Mouse (Mus musculus) liver, embryonic 13.5 days (tissue): ENCODE measurements at regions not wholly inside any gene's neighbourhood (a gene's known extent, or its start where the extent isn't known, plus 50 kb on each side); places are given as distances from the start of the nearest gene placed in this dataset.

Experiments used
- ATAC-seq: fragments of 200-750 bp; cut with Nextera tagmentation; 2 replicates; pipeline ENCODE4 v1.8.0; 2017; ENCODE audit warnings: low read depth, mild to moderate bottlenecking, moderate number of reproducible peaks, moderate library complexity
- DNase-seq: peaks from one replicate; pipeline ENCODE4 v3.0.0; 2022
- H3K27ac ChIP-seq: fragments of 300-500 bp; sonication (generic); 2 replicates; pipeline ENCODE4 v1.5.1; 2015; ENCODE audit warnings: moderate library complexity, mild to moderate bottlenecking, inconsistent platforms
- H3K27me3 ChIP-seq: fragments of 300-500 bp; sonication (generic); 2 replicates; pipeline ENCODE4 v1.6.1; 2015; ENCODE audit warnings: mild to moderate bottlenecking, inconsistent platforms
- H3K36me3 ChIP-seq: fragments of 300-500 bp; sonication (generic); 2 replicates; pipeline ENCODE4 v1.6.1; 2015; ENCODE audit warnings: mild to moderate bottlenecking, inconsistent platforms
- H3K4me1 ChIP-seq: fragments of 300-500 bp; sonication (generic); replicated peaks from 2 replicates; pipeline ENCODE4 v1.6.1; 2015; ENCODE audit warnings: inconsistent platforms
- H3K4me2 ChIP-seq: fragments of 300-500 bp; sonication (generic); 2 replicates; pipeline ENCODE4 v1.6.1; 2015; ENCODE audit warnings: inconsistent platforms, mild to moderate bottlenecking, moderate library complexity
- H3K4me3 ChIP-seq: fragments of 300-500 bp; sonication (generic); replicated peaks from 2 replicates; pipeline ENCODE4 v1.5.1; 2015; ENCODE audit warnings: mild to moderate bottlenecking, inconsistent platforms
- H3K9ac ChIP-seq: fragments of 300-500 bp; sonication (generic); 2 replicates; pipeline ENCODE4 v1.6.1; 2015; ENCODE audit warnings: mild to moderate bottlenecking, inconsistent platforms
- H3K9me3 ChIP-seq: fragments of 300-500 bp; sonication (generic); replicated peaks from 2 replicates; pipeline ENCODE4 v1.6.1; 2016; ENCODE audit warnings: inconsistent platforms
- WGBS: fragments of 180-500 bp; shearing (Covaris S2); methylation state at CpG from one replicate; pipeline ENCODE4 v1.1.7; 2015; ENCODE audit not compliant: insufficient replicate concordance; 5-methylcytosine and 5-hydroxymethylcytosine counted together

DNA sequence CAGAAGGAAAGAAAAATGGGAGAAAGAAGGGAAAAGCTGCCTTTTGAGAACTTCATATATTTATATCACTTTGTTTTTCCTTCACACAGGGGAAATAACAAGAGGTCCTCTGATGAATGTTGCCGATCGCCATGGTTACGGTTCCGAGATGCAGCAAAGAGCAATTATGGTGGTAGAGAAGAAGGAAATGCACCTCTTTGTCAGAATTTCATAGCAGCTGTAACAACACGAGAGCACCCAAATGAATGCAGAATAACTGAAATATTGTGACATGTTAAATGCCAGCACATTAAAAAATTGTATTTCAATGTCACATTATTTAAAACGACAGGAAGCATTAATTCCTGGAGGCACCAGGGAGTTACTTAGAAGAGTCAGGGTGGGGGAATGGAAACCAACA lies 279.4 kb downstream of the Mctp2 start:
- DNase-seq, result no peak
- no peak for ATAC-seq
- no peaks in the 10 kb centered on the region for H3K36me3 ChIP-seq
- H3K4me3 ChIP-seq, result no peak overlapping the region
- H3K4me1 ChIP-seq, result no peaks in the 10 kb centered on the region
- WGBS, result 78% methylated on average over 6 of the region's 6 CpGs
- H3K27me3 ChIP-seq, result no peaks in the 10 kb centered on the region
- no peak overlapping the region for H3K27ac ChIP-seq
- H3K4me2 ChIP-seq, result no peak overlapping the region
- H3K9me3 ChIP-seq, result no peaks in the 10 kb centered on the region
- no peak overlapping the region for H3K9ac ChIP-seq

DNA sequence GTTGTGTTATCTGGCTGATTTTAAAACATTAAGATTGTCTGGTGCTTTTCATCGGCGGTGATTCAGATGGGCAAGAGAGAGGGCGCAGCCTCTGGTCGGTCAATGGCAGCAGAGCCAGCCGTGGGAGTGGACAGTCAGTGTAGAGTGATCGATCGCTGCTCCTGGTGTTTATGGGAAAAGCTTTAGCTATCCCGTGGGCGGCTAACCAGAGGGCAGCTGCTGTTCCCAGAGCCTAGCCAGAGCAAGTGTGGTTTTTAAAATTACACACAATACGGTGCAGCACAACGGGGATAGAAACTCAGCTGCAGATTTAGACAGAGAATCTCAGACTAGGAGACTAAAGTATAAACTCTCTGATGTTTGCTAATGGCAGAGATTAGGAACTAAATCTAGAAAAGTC lies 297.3 kb downstream of the Mctp2 start:
- WGBS, result 80% methylated on average over 11 of the region's 11 CpGs
- Histone ChIP-seq H3K9me3 (0 out of 2 replicates have a peak, but pooled peaks cover 3% of the 10 kb centered on the region), H3K27me3 (no peaks in the 10 kb centered on the region), H3K27ac (no peak overlapping the region), H3K4me1 (no peaks in the 10 kb centered on the region), H3K9ac (no peak overlapping the region), H3K4me3 (no peak overlapping the region), H3K36me3 (no peaks in the 10 kb centered on the region), H3K4me2 (no peak overlapping the region)
- DNase-seq (no peak), ATAC-seq (no peak)

DNA sequence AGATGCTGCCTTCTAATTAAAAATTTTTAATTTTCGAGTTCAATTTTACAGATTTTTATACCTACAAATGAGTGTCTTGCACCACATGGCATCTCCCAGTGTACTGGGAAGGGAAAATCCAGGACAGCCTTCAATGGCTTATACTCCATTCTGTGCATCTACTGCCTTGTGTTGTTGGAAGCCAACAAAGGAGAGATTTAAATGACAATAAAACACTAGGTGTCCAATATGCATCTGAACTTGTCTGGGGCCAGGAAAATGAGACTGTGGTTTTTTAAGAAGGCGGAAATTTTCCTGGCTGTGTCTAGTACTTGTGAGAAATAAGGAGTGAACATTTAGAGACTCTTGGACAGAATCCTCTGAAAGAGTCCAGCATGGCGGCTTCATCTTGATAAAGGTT lies 302.1 kb downstream of the Mctp2 start:
- no peak overlapping the region for H3K4me2 ChIP-seq
- H3K27ac ChIP-seq, result no peak overlapping the region
- no peak for DNase-seq
- H3K27me3 ChIP-seq, result no peaks in the 10 kb centered on the region
- H3K9ac ChIP-seq, result no peak overlapping the region
- H3K4me1 ChIP-seq, result no peaks in the 10 kb centered on the region
- no peak for ATAC-seq
- H3K36me3 ChIP-seq, result no peaks in the 10 kb centered on the region
- WGBS, result 50% methylated on average over 3 of the region's 3 CpGs
- 0 out of 2 replicates have a peak, but pooled peaks cover 3% of the 10 kb centered on the region for H3K9me3 ChIP-seq
- H3K4me3 ChIP-seq, result no peak overlapping the region

DNA sequence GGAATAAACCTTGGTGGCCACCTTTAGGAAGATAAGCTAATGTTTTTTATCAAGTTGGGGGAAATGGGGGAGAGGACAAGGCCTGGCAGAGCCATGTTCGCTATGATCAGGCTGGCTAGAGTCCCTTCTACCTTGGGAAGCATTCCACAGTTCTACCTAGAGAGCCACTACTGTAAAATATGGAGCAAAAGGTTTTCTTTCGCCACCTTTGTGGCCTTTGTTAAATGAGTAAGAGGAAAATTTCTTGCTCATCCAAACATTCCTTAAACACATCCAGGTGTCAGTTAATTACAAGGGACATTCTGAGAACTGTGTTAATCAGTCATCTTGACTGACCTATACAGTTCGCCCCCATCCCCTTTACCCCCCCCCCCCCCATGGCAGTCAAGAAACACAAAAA lies 313.9 kb downstream of the Mctp2 start:
- H3K9me3 ChIP-seq, result no peaks in the 10 kb centered on the region
- H3K4me1 ChIP-seq, result no peaks in the 10 kb centered on the region
- no peak for DNase-seq
- no peaks in the 10 kb centered on the region for H3K36me3 ChIP-seq
- no peak overlapping the region for H3K4me3 ChIP-seq
- 55% methylated on average over 3 of the region's 3 CpGs for WGBS
- H3K4me2 ChIP-seq, result no peak overlapping the region
- H3K27ac ChIP-seq, result no peak overlapping the region
- no peaks in the 10 kb centered on the region for H3K27me3 ChIP-seq
- ATAC-seq, result no peak
- no peak overlapping the region for H3K9ac ChIP-seq

DNA sequence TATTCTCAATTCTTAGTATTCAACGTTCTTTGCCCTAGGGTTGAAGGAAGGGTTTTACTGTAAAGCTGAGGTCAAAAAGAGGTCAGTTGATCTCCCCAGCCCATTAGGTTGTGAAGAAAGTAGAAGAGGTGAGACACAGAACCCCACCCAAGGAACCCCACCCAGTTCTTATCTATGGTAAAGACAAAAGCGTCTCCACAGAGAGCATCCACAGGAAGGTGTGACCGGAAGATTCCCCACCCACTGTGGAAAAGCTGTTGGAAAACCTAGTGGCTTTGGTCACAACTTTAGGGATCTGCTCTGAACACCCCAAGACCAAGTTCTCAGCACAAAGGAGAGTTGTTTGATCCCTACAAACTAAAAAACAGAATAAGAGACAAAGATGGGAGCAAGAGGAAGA lies 314.6 kb downstream of the Mctp2 start:
- Histone ChIP-seq H3K27ac (no peak overlapping the region), H3K4me1 (no peaks in the 10 kb centered on the region), H3K27me3 (no peaks in the 10 kb centered on the region), H3K9ac (no peak overlapping the region), H3K36me3 (no peaks in the 10 kb centered on the region), H3K9me3 (no peaks in the 10 kb centered on the region), H3K4me3 (no peak overlapping the region), H3K4me2 (no peak overlapping the region)
- no peak for ATAC-seq
- no peak for DNase-seq
- 53% methylated on average over 3 of the region's 3 CpGs for WGBS

DNA sequence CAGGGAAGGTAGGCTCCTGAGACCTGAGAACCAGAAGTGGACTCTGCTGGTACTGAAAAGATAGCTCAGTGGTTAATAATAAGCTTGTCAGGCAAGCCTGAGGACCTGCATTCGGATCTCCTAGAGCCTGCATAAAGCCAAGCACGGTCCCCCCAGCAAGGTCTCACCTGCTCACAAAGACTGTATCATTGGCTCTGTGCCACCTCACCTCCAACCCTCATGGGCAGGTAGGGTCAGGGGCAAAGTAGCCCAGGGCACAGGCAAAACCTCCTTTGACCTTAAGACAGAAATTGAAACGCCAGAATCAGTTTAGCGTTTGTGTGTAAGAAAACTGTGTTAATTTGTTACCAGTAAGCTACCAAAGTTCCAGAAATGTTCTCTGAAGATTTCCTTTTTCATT lies 315.2 kb downstream of the Mctp2 start:
- H3K27ac ChIP-seq, result no peak overlapping the region
- H3K4me1 ChIP-seq, result no peaks in the 10 kb centered on the region
- H3K4me3 ChIP-seq, result no peak overlapping the region
- H3K27me3 ChIP-seq, result no peaks in the 10 kb centered on the region
- no peaks in the 10 kb centered on the region for H3K36me3 ChIP-seq
- WGBS, result 64% methylated on average over 4 of the region's 4 CpGs
- DNase-seq (no peak), ATAC-seq (no peak)
- H3K9ac ChIP-seq, result no peak overlapping the region
- H3K4me2 ChIP-seq, result no peak overlapping the region
- no peaks in the 10 kb centered on the region for H3K9me3 ChIP-seq

DNA sequence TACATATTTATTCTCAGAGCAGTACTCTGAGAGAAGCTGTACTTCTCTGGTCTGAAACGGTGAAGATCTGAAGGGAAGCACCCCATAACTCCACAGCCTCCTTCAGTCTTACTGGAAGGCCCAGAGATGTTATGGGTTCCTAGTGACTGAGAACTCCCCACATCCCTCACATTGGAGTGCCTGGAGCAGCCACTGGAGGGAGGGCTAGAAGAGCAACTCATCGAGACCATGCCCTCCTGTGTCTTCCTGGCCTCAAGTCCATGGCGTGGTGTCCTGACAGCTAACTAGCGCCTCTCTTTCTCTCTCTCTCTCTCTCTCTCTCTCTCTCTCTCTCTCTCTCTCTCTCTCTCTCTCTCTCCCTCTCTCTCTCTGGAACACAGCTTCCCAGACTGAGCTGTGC lies 340.4 kb downstream of the Mctp2 start:
- Histone ChIP-seq H3K9ac (no peak overlapping the region), H3K27ac (no peak overlapping the region), H3K4me3 (no peak overlapping the region), H3K27me3 (no peaks in the 10 kb centered on the region), H3K4me2 (no peak overlapping the region), H3K4me1 (no peaks in the 10 kb centered on the region), H3K9me3 (no peaks in the 10 kb centered on the region), H3K36me3 (no peaks in the 10 kb centered on the region)
- no peak for DNase-seq
- no peak for ATAC-seq
- WGBS, result 55% methylated on average over 4 of the region's 4 CpGs

DNA sequence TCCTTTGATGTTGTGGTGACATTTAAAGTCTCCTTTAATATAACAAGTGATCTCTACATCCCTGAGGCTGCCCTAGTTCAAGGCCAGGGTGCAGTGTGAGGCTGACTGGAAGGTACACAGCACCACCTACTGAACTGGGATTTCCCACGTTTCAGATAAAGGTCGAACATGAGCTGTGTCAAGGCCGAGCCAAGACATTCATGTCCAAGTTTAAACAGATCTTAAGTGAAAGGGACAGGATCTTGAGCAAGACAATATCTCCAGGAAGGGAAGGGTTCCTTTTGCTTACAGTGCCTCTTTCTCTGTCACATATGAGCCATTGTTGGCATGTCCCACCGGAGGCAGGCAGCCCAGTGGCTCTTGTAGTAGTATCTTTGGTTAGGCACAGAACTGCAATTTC lies 343.0 kb downstream of the Mctp2 start:
- 27% methylated on average over 4 of the region's 4 CpGs for WGBS
- Histone ChIP-seq H3K27ac (no peak overlapping the region), H3K9ac (no peak overlapping the region), H3K4me2 (no peak overlapping the region), H3K4me3 (no peak overlapping the region), H3K27me3 (no peaks in the 10 kb centered on the region), H3K36me3 (no peaks in the 10 kb centered on the region), H3K9me3 (no peaks in the 10 kb centered on the region), H3K4me1 (no peaks in the 10 kb centered on the region)
- no peak for DNase-seq
- ATAC-seq, result no peak

DNA sequence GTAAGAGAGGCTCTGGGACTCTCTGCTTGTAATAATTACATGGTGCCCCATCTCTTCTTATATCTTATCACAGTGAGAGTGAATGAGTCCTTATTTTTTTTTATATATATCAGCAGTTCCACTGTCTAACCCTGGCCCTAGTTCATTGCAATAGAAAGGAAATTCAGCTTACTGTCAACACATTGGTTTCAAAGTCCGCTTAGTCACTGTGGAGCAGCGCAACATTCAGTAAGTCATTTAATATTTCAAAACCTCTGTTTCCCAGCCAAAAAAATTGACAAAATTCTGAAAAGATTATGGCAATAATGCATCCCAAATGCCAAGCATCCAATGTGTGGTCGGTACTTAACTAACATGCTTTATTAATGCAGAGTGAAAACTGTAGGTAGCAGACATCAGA lies 343.6 kb downstream of the Mctp2 start:
- Histone ChIP-seq H3K27me3 (no peaks in the 10 kb centered on the region), H3K4me1 (no peaks in the 10 kb centered on the region), H3K4me3 (no peak overlapping the region), H3K4me2 (no peak overlapping the region), H3K9ac (no peak overlapping the region), H3K9me3 (no peaks in the 10 kb centered on the region), H3K36me3 (no peaks in the 10 kb centered on the region), H3K27ac (no peak overlapping the region)
- DNase-seq (no peak), ATAC-seq (no peak)
- 64% methylated on average over 3 of the region's 3 CpGs for WGBS

DNA sequence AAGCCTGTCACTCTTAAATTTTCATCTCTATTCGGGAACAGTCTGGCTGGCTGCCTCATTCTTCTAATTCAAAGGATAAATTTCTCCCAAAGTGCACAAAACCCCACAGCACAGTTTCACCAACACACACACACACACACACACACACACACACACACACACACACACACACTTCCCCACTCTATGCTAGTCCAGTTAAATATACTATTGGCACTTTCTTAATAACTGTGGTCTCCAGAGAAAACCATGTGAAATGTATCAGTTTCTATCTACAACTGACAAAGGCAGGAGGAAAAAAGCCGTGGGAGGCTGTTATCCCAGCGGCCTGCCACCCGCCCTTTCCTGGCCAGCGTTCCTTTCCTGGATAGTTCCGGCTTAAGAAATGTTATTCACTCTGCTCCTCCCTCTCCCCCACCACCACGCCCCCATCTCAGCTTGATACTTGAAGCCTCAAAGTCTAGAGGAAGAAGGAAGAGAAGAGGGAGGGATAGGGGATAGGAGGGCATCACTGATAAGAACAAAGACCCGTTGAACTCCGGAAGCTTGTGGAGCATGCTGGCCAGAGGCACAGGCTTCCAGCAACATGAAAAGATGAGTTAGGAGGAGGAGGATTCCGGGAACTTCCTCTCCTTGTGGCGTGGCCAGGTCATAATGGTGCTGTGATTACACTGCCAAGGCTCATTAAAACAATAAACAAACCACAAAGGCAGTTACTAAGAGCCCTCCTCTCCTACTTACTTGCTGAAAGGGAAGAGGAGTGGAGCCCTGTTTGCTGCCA lies 345.8 kb downstream of the Mctp2 start:
- Histone ChIP-seq H3K9ac (no peak overlapping the region), H3K4me3 (no peak overlapping the region), H3K4me1 (no peaks in the 10 kb centered on the region), H3K36me3 (no peaks in the 10 kb centered on the region), H3K9me3 (no peaks in the 10 kb centered on the region), H3K4me2 (no peak overlapping the region), H3K27ac (no peak overlapping the region; the same call in 1 of the 2 replicates), H3K27me3 (no peaks in the 10 kb centered on the region)
- ATAC-seq (peak; percentile 65), DNase-seq (no peak)
- WGBS, result 2% methylated on average over 11 of the region's 11 CpGs

DNA sequence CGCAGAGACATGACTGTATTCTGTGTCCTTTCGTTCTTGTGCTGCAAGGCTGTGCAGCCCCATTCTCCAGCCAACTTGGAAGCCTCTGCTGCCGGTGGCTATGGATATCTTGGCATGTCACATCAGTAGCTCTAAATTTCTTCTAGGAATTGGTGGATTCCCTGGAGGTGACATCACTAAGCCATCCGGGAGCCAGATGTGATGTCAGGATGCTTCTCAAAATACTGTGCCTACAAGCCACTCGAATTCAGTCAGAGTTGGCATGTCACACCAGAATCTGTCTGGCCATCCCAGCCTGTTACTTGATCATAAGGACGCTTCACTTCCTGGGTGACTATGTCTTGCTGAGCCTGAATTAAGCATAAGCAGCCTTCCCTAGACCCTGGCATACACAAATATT lies 359.9 kb downstream of the Mctp2 start:
- no peak for ATAC-seq

More for the DNA sequence above, 359.9 kb downstream of the Mctp2 start:
- Histone ChIP-seq H3K4me1 (no peaks in the 10 kb centered on the region), H3K27me3 (no peaks in the 10 kb centered on the region), H3K4me3 (no peak overlapping the region), H3K36me3 (no peaks in the 10 kb centered on the region), H3K27ac (no peak overlapping the region), H3K4me2 (no peak overlapping the region), H3K9ac (no peak overlapping the region), H3K9me3 (no peaks in the 10 kb centered on the region)
- DNase-seq, result no peak
- 66% methylated on average over 6 of the region's 6 CpGs for WGBS
